8 mouse cellular contexts compared by ENCODE assay signal in the genomic region with DNA sequence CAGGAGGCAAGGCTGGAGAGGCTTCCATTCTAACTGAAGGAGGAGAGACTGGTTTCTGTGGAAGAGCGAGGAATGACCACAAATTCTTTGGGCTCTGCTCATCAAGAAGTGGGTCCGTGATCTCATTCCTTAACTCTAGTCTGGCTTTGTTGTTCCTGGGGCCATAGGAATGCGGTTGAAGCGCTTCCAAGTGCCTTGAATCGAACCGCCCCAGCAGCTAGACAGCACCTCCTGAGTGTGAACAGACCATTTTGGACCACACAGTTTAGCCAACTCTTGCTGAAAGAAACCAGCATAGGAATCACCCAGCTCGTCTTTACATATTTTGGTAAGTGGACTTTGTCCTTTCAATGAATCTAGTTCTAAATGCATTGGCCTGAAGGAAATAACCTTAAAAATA. TPM values are rescaled to one million over a fixed set of nuclear protein-coding genes. Genes with fewer than 3 reads are reported as not detected.
DNase-seq lines count a peak whose midpoint lies in the region; ATAC-seq and TF ChIP-seq lines count a peak whose summit lies in the region.

A gene (plus strand): TSS at position 35 of the 400 bp plus-strand sequence.

- no peak for DNase-seq in heart, adult 18-20 months
- no peak for DNase-seq in heart, postnatal 4 days
- DNase-seq in ES-E14 (ENCODE audit: low read depth, low spot score) = no peak
- DNase-seq in lung, postnatal 0 days (ENCODE audit: low spot score) = peak; percentile 87
- peak; percentile 48 for DNase-seq in stomach, postnatal 0 days (ENCODE audit: low spot score)
- no peak for DNase-seq in frontal cortex, postnatal 14 days (ENCODE audit: low spot score in 2 of 2)

- peaks cover 0 to 3% of the 10 kb centered on the region in 2 experiments; a peak in 1 of 4 replicates for H3K4me1 ChIP-seq in ES-E14 (ENCODE audit: control insufficient read depth in 2 of 2, insufficient read depth in 2 of 2, low read length in 2 of 2, poor library complexity in 1 of 2)
- H3K4me1 ChIP-seq in embryonic facial prominence, embryonic 15.5 days = peaks cover 10% of the 10 kb centered on the region
- peaks cover 5% of the 10 kb centered on the region; the same call in 1 of the 2 replicates for H3K4me1 ChIP-seq in hindbrain, embryonic 12.5 days
- peaks cover 3% of the 10 kb centered on the region; the same call in 1 of the 2 replicates for H3K4me1 ChIP-seq in lung, postnatal 0 days (ENCODE audit: insufficient read depth, low read depth, low read length)
- H3K4me1 ChIP-seq in stomach, postnatal 0 days (replicated peaks; ENCODE audit: control insufficient read depth, insufficient read depth) = no peaks in the 10 kb centered on the region

- H3K9ac ChIP-seq in ES-E14 (ENCODE audit: insufficient read depth, low read depth, low read length, poor library complexity, severe bottlenecking) = peak within 1 kb of the TSS; percentile 60
- no peak within 1 kb of the TSS; the same call in 1 of the 2 replicates for H3K9ac ChIP-seq in embryonic facial prominence, embryonic 15.5 days
- H3K9ac ChIP-seq in hindbrain, embryonic 12.5 days = peak within 1 kb of the TSS; percentile 37
- peak within 1 kb of the TSS; percentile 36 for H3K9ac ChIP-seq in lung, postnatal 0 days (replicated peaks; ENCODE audit: low read depth)
- H3K9ac ChIP-seq in stomach, postnatal 0 days (ENCODE audit: low read length) = peak within 1 kb of the TSS; percentile 49

- no peaks in the 10 kb centered on the region for H3K9me3 ChIP-seq in ES-E14 (ENCODE audit: control insufficient read depth, insufficient read depth, low read depth, low read length)
- H3K9me3 ChIP-seq in embryonic facial prominence, embryonic 15.5 days (replicated peaks) = no peaks in the 10 kb centered on the region
- H3K9me3 ChIP-seq in hindbrain, embryonic 12.5 days (replicated peaks) = peaks cover 11% of the 10 kb centered on the region; the same call in 1 of the 2 replicates
- H3K9me3 ChIP-seq in lung, postnatal 0 days (ENCODE audit: low read length) = no peaks in the 10 kb centered on the region
- H3K9me3 ChIP-seq in stomach, postnatal 0 days (ENCODE audit: control insufficient read depth, low read length) = no peaks in the 10 kb centered on the region

- no peak for ATAC-seq in embryonic facial prominence, embryonic 15.5 days (ENCODE audit: insufficient number of reproducible peaks, low FRiP score, low TSS enrichment, low read depth)
- peak; percentile 33 for ATAC-seq in hindbrain, embryonic 12.5 days (ENCODE audit: low FRiP score)
- peak; percentile 89 for ATAC-seq in lung, postnatal 0 days
- peak; percentile 71 for ATAC-seq in stomach, postnatal 0 days (ENCODE audit: low FRiP score, low TSS enrichment)

- peak within 1 kb of the TSS; percentile 68 to 76 for H3K4me3 ChIP-seq in ES-E14 (ENCODE audit: insufficient read depth in 1 of 2, low read depth in 1 of 2, low read length in 2 of 2, poor library complexity in 1 of 2, severe bottlenecking in 1 of 2)
- peak within 1 kb of the TSS; percentile 62 for H3K4me3 ChIP-seq in embryonic facial prominence, embryonic 15.5 days (replicated peaks)
- peak within 1 kb of the TSS; percentile 49 for H3K4me3 ChIP-seq in hindbrain, embryonic 12.5 days
- H3K4me3 ChIP-seq in lung, postnatal 0 days (ENCODE audit: low read depth, low read length) = peak within 1 kb of the TSS; percentile 46
- H3K4me3 ChIP-seq in stomach, postnatal 0 days (ENCODE audit: low read depth, low read length) = peak within 1 kb of the TSS; percentile 52

- H3K36me3 ChIP-seq in ES-E14 (ENCODE audit: control insufficient read depth, insufficient read depth, low read length, poor library complexity, severe bottlenecking) = peaks cover 10% of the 10 kb centered on the region
- H3K36me3 ChIP-seq in embryonic facial prominence, embryonic 15.5 days = peaks cover 20% of the 10 kb centered on the region
- peaks cover 20% of the 10 kb centered on the region for H3K36me3 ChIP-seq in hindbrain, embryonic 12.5 days
- H3K36me3 ChIP-seq in lung, postnatal 0 days (ENCODE audit: insufficient read depth, low read length) = 0 out of 2 replicates have a peak, but pooled peaks cover 9% of the 10 kb centered on the region
- peaks cover 8% of the 10 kb centered on the region for H3K36me3 ChIP-seq in stomach, postnatal 0 days (ENCODE audit: control insufficient read depth, insufficient read depth, low read length)

- WGBS in embryonic facial prominence, embryonic 15.5 days = 10% methylated on average over 7 of the region's 7 CpGs
- 7% methylated on average over 7 of the region's 7 CpGs for WGBS in hindbrain, embryonic 12.5 days
- WGBS in lung, postnatal 0 days = 5% methylated on average over 7 of the region's 7 CpGs
- WGBS in stomach, postnatal 0 days = 7% methylated on average over 7 of the region's 7 CpGs

- TF ChIP-seq EP300 in lung, postnatal 0 days (IDR thresholded peaks at IDR 0.05) = peak; percentile 38; the same call in 1 of the 2 replicates
- TF ChIP-seq EP300 in stomach, postnatal 0 days (optimal IDR thresholded peaks at IDR 0.05) = no peak

- in situ Hi-C loops in ES-E14 (cut with MboI; ENCODE audit: low sequenced_read_pairs in 2 of 2, unreplicated experiment in 2 of 2) = loop anchor here in 1 of 2 experiments (25.0 kb wide), 1 partner anchor 184 kb away; no protein-coding TSS in a partner anchor

- H3K4me2 ChIP-seq in embryonic facial prominence, embryonic 15.5 days (replicated peaks) = peak within 1 kb of the TSS; percentile 72
- peak within 1 kb of the TSS; percentile 76 for H3K4me2 ChIP-seq in hindbrain, embryonic 12.5 days (replicated peaks)
- H3K4me2 ChIP-seq in lung, postnatal 0 days (replicated peaks; ENCODE audit: low read depth, low read length) = peak within 1 kb of the TSS; percentile 66
- peak within 1 kb of the TSS; percentile 64 for H3K4me2 ChIP-seq in stomach, postnatal 0 days (replicated peaks; ENCODE audit: low read depth)

- no peaks in the 10 kb centered on the region for H3K27me3 ChIP-seq in embryonic facial prominence, embryonic 15.5 days
- no peaks in the 10 kb centered on the region; the same call in 1 of the 2 replicates for H3K27me3 ChIP-seq in hindbrain, embryonic 12.5 days
- no peaks in the 10 kb centered on the region for H3K27me3 ChIP-seq in lung, postnatal 0 days (replicated peaks; ENCODE audit: insufficient read depth, low read length)
- H3K27me3 ChIP-seq in stomach, postnatal 0 days (ENCODE audit: control insufficient read depth, insufficient read depth, low read length) = no peaks in the 10 kb centered on the region

- H3K27ac ChIP-seq in ES-E14 (ENCODE audit: insufficient read depth, low read depth, low read length, poor library complexity, severe bottlenecking) = no peak within 1 kb of the TSS
- peak within 1 kb of the TSS; percentile 76 for H3K27ac ChIP-seq in embryonic facial prominence, embryonic 15.5 days (replicated peaks)
- H3K27ac ChIP-seq in hindbrain, embryonic 12.5 days = peak within 1 kb of the TSS; percentile 66; the same call in 1 of the 2 replicates
- H3K27ac ChIP-seq in lung, postnatal 0 days (ENCODE audit: low read length) = peak within 1 kb of the TSS; percentile 82
- peak within 1 kb of the TSS; percentile 86 for H3K27ac ChIP-seq in stomach, postnatal 0 days (replicated peaks)

- no peak for TF ChIP-seq CTCF in lung, postnatal 0 days (IDR thresholded peaks at IDR 0.05)
- TF ChIP-seq CTCF in stomach, postnatal 0 days (IDR thresholded peaks at IDR 0.05; ENCODE audit: low read depth) = no peak

TF ChIP-seq in ES-E14, 5 proteins besides CTCF, POLR2A, EP300 and RAD21:
- TF ChIP-seq CHD2 (IDR thresholded peaks at IDR 0.05; ENCODE audit: low read depth, low read length) = no peak
- TF ChIP-seq MAFK (IDR thresholded peaks at IDR 0.05; ENCODE audit: insufficient read depth, low read depth, low read length) = no peak
- TF ChIP-seq ZC3H11A (IDR thresholded peaks at IDR 0.05; ENCODE audit: borderline replicate concordance, low read depth, low read length) = no peak
- TF ChIP-seq ZNF384 (IDR thresholded peaks at IDR 0.05; ENCODE audit: low read depth, low read length) = no peak
- no peak for TF ChIP-seq HCFC1 (IDR thresholded peaks at IDR 0.05; ENCODE audit: borderline replicate concordance, insufficient read depth, low read length)

RNA-seq across cellular contexts. Expression of the gene that starts here (rescaled TPM):
- total RNA-seq in heart, adult 18-20 months (2021) = 10 to 100 TPM; 13.6 to 13.7 TPM
- total RNA-seq in heart, postnatal 4 days (2021) = 1 to 10 TPM; 7.3 to 8.6 TPM
- total RNA-seq in ES-E14 (2012; rRNA removed) = 6.0 and 6.1 TPM in 2 replicates
- 6.6 and 9.3 TPM in 2 replicates for polyA plus RNA-seq in embryonic facial prominence, embryonic 15.5 days (2015; fragmentation: Nextera tagmentation; extraction: Ambion mirVana)
- polyA plus RNA-seq in hindbrain, embryonic 12.5 days (2016; fragmentation: Nextera tagmentation; extraction: Ambion mirVana) = 8.8 and 8.9 TPM in 2 replicates
- 5.0 and 6.6 TPM in 2 replicates for polyA plus RNA-seq in lung, postnatal 0 days (2015; fragmentation: Nextera tagmentation; extraction: Ambion mirVana)
- 6.6 and 7.1 TPM in 2 replicates for polyA plus RNA-seq in stomach, postnatal 0 days (2015; fragmentation: Nextera tagmentation; extraction: Ambion mirVana)

Comparison
In these comparisons a context has a peak if more than half of its experiments do, and no peak if none do; other contexts are left out.
1. DNase-seq: peak in lung, postnatal 0 days (single experiment) and stomach, postnatal 0 days (single experiment); none in heart, adult 18-20 months (0 of 2), heart, postnatal 4 days (single experiment), ES-E14 (single experiment) and frontal cortex, postnatal 14 days (0 of 2).
2. Peak in every context shown above with its lines, with median percentiles within 50 percentile points of each other: H3K4me3 ChIP-seq and H3K4me2 ChIP-seq.